Mouse (Mus musculus) frontal cortex, postnatal 25 days (tissue): ENCODE results near the gene Scgb2b3.

ENCODE experiments used
- DNase-seq, 2 experiments: peaks; one replicate each; pipeline ENCODE4 v3.0.0; 2022; ENCODE audit warnings: low spot score in 2 of 2

Scgb2b3 gene

DNA sequence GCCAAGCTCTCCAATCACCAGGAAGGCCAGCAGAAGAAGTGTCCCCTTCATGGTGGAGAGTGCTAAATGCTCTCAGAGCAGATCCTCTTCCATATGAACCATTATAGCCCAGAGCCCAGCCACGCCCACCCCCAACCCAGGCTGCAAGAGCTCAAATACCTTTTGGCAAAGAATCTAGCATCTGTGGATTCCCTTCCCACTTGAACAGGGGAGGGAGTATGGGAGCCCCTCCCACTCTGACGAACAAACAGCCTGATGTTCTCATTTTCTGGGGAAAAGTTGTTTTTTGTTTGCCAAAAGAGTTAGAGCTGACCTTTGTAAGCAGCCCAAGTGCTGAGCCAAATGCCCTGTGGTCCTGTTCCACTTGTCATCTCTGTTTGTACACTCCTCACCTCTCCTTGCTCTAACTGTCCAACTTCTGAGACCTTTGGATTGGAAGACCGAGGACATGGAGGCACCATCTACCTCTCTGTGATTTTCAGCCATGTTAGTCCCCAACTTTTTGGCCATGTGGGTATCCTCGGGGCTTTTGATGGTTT is at the start of gene Scgb2b3:
TSS of gene Scgb2b3 (minus strand) at position 51 of the 539 bp plus-strand sequence.
- DNase-seq, result no peak

DNA sequence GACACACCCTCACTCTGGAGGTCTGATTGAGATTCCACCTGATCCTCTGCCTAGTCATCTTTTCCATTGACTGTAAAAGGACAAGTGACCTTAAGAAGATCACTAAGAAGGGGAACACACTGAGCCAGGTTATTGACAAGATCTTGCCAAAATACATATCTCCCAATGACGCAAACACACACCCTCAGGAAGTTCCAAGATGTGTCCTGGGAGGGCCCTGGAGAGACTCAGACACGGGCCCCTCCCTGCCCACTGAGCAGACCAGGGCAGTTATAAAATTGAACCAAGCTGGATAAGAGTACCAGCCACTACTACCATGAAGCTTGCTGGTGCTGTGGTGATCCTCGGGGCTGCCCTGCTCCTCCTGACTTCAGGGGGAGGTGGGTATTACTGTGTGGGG is 13.4 kb upstream of the Scgb2b3 start, which contains the start of gene Scgb1b3:
TSS of gene Scgb1b3 (plus strand) at position 301 of the 400 bp plus-strand sequence.
- no peak for DNase-seq
